Mouse (Mus musculus) spleen, postnatal 36 days (tissue): Measurements from ENCODE around the gene Ddah2.

Experiments used
- DNase-seq, 2 experiments: peaks; one replicate each; pipeline ENCODE4 v3.0.0; 2022; ENCODE audit warnings: low spot score in 2 of 2, mixed read lengths in 1 of 2

Ddah2 gene

DNA sequence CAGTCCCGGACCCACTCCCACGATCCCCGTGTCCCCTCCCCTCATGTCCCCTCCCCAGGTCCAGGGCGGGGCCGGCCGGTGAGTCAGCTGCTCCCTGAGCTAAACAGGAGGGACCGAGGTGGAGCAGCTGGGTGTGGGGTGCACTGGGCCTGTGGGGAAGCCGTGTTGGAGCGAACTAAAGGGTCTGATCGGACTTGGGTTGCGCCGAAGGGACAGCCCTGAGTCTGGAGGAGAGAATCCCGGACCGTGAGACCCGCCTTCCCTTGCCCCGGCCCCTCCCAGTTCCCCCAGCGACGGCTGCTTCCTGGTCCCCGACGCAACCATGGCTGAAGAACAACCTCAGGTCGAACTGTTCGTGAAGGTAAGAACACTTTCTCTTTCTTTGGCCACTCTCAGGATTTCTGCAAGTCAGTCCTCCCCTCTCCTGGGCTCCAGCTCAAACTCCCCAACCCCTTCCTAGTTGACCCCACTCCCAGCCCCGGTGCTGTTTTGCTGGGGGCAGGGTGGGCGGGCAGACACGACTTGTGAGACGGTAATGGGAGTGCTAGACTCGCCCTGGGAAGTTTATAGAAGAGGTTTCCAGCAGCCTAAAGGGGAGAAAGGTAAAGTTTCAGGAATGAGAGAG is 8.6 kb upstream of the Ddah2 start:
- DNase-seq, result peak; percentile 84 to 86

- peak; percentile 88 to 90 for DNase-seq
Measured at GRCm38 (mm10) chr17:35051156-35052086, 7.4 kb upstream of the Ddah2 start.

DNA sequence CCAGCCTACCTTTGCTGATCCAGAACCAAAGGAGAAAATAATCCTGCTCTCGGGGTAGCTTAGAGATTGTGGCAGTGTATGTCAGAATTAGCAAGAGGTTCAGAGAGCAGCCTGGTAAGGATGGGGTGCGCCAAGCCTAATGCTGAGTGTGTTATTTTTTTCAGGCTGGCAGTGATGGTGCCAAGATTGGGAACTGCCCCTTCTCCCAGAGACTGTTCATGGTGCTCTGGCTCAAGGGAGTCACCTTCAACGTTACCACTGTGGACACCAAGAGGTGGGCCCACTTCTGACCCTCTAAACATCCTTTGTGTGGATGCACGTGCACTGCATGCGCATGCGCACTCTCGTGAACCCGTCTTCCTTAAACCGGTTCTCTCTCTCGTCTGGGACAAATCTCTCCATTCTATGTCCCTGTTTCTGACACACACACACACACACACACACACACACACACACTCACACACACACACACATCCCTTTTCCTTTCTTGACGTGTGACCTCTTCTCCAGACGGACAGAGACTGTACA is 6.5 kb upstream of the Ddah2 start:
- no peak for DNase-seq

- DNase-seq, result no peak
Measured at GRCm38 (mm10) chr17:35055691-35056495, 2.9 kb upstream of the Ddah2 start.

DNA sequence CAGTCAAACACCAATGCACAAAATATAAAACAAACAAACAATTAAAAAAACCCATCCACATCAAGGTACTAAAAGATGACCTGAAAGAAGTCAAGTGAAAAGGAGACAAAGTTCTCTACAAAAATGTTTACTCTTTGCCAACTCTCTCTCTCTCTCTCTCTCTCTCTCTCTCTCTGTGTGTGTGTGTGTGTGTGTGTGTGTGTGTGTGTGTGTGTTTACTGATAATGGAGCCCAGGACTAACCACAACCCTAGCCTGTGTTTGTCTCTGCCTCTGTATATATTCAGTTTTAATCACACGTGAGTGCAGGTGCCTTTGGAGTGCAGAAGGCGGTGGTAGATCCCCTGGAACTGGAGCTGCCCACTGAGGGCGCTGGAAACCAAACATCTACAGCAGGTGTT is 1.7 kb upstream of the Ddah2 start:
- no peak for DNase-seq

- DNase-seq, result no peak
Measured at GRCm38 (mm10) chr17:35058316-35058715, 519 bp upstream of the Ddah2 start.

GRCm38 (mm10) chr17:35060071-35060470 is 1.2 kb downstream of the Ddah2 start:
- no peak for DNase-seq

GRCm38 (mm10) chr17:35060737-35061297 is 2.0 kb downstream of the Ddah2 start:
- no peak for DNase-seq

- DNase-seq, result no peak
Measured at GRCm38 (mm10) chr17:35061299-35061698, 2.5 kb downstream of the Ddah2 start.

DNA sequence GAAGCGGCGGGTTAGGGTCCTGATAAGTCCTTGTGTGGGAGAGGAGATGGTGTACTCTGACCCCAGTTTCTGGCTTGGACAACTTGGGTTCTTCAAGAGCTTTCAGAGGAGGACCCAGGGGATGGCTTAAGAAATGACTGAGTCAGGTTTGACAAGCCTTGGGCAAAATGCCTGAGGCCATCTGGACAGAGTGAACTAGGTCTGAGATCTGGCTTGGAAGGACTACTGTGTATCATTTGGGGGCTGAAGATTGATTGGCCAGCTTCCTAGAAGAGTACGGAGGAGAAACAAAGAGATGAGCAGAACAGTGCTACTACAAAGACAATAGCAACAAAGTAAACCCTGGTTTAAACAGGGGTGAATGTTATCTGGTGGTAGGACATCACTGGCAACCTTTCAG is 4.6 kb downstream of the Ddah2 start:
- no peak for DNase-seq

DNA sequence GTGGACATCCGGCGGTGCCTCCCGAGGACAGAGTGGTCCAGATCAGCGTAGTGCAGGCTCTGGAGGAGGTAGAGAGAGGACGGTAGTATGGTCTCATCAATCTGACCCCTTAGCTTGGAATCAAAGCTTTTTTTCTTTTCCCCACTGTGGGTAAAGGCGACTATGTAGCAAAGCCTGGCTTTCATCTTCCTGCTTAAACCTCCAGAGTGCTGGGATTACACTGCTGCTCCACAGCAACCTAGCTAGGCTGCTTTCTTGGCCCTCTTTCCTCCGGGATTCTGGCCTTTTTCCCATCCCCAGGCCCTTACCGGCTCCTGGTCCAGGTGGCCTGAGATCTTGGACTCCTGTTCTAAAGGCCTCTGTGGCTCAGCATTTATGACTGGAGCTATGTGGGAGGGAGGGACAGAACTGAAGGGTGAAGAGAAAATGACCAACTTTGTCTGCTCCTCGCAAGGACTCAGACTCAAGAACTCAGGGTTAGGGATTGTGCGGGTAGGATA is 5.6 kb downstream of the Ddah2 start:
- DNase-seq, result no peak

DNA sequence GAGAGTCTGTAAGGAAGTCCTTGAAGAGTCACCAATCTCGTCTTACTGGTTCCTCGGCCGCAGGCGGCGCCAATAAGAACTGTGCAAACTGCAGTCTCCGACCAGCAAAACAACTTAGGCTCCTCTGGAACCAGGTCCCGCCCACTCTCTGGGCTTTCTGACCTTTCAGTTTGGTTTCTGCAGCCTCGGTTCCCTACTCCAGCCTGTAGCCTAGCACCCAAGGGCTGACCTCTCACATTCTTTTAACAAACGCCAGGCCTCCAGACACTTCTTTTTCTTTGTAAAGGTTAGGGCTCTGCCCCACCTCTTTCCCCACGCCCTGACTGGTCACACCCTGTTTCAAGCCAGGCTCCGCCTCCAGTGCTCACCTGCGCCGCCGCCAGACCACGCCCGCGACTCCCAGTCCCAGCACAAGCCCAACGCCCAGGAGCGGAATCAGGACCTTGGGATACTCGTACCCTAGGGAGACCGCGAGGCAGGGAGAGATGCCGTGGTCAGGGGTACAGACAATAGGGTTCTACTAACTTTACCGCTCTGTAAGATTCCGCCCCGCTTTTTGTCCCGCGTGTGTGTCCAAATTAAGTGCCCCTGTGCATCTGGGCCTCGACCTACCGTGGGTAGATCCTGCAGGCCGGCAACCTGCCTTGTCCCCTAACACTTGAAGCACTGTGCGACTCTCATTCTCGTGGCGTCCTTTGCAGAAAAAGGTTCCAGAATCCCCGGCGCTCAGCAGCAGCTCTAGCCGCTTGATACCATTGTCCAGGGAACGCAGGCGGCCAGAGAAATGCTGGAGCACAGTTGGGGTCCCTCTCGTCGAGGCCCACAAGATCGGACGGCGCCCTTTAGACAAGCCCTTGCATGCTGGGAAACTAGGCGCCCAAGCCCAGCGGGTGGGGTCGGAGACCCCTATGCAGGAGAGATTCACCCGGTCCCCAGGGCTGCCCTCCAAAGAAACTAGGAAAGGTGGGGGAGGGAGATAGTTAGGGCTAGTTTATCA is 6.4 kb downstream of the Ddah2 start, which contains the start of gene Ly6g6c:
TSS of gene Ly6g6c (plus strand) at position 438 of the 997 bp plus-strand sequence.
- peak; percentile 35 to 37 for DNase-seq

DNA sequence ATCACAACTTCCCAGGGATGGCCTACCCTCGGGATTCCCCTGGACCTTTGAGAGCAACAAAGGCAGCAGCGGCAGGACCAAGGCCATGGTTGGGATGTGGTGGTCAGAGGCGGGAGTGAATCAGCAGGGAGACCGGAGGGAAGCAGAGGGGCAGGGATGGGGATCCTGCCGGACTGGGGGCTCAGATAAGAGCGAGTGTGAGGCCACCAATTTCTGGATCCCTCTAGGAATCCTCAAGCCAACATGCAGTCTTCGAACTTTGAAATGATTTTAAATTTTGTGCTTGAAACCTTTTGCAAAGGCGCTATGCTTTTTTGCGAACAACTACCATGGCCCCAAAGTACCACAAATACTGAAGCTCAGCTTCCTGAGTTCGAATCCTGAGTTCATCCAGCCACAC is 7.2 kb downstream of the Ddah2 start, which contains the start of gene Mpig6b:
TSS of gene Mpig6b (minus strand) at position 101 of the 400 bp plus-strand sequence.
- DNase-seq, result no peak

DNA sequence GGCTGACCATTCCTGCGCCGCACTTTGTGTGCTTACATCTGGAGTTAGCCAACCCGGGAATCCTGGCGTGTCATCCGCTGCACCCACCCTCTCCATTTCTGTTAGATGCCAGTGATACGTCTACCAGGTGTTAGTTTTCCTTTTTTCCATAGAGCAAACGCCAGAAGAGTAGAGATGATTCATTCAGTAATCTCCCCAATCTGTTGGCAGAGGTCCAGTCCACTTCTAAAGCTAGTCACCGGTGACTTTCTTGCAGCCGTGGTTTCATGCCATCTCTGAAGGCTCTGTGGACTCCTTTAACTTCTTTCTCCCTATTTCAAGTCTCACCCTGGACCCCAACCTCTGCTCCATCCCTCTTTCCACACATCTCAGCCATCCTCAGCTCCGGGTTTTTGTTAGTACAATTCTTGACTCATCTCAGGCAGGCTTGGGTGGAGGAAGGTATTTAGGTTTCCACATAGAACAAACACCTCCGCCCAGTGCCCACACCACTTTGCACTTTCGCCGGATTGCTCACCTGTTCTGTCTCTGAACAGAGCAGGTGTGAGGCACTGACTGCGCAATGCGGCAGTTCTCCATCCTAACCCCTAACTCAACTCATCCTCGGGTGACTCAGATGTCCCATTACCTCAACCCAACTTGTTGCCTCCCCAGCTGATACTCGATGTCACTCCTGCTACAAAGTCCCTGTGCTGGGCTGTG is 9.5 kb downstream of the Ddah2 start:
- DNase-seq, result no peak

GRCm38 (mm10) chr17:35070556-35071229 is 11.9 kb downstream of the Ddah2 start:
- DNase-seq, result no peak

DNA sequence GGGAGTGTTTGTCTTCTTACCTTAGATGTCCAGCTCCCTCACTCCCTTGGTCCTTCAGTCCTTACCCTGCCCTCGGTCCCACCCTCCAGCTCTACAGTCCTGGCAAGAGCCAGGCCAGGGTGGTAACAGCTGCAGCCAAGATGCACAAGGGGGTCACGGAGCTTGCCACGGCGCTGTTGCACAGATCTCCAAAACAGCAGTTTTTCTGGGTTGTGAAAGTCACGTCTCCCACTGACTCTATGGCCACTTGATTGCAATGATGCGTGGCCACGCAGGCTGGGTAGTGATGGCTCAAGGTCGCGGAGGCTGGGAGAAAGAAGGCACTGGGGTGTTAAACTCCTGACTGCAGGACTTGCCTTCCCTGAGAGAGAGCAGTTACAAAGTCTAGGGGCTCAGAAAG is 12.6 kb downstream of the Ddah2 start:
- DNase-seq, result no peak

DNA sequence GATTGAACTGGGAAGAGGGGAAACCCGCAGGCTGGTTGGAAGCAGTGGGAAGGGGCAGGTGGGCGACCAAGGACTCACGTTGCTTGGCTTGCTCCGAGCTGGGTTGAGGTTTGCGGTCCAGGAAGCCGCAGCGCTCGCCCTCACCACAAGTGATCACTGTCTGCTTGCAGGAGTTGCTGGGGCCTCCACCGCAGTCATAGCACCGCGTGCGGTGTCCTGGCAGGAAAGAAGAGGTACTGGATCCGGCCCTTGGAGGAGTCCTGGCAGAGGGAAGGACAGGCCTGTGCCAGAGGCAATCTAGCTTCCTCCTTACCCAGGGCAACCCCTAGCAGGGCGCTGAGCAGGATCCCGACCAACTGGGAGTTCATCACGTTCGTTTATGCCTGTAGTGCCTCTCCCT is 15.3 kb downstream of the Ddah2 start:
- no peak for DNase-seq

DNA sequence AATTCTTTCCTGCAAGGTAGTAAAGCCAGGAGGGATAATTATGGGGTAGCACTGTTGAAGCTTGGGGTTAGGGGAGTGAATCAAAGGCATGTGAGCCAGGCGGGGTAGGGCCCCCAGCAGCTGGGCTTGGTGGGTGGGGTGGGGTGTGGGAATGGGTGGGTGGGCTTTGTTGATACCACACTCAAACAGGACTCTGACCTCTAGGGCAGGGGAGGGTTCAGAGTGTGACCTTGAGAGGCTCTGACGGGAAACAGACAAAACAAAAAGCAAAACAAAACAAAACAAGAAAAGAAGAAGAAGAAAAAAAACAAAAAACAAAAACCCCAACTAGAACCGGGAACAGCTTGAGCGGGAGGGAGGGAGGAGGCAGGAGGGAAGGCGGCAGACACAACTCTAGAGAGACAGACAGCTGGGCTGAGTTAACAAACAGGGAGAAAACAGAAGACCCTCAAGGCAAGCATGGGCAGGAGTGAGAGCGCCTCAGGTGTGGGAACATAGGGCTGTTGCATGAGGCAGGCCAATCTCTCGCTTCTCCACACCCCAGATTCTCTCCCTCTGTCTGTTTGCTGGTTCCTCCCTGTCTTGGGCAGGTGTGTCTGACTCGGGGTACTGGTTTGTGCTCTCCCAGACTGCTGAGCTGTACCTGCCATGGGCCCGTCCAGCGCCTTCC is 17.8 kb downstream of the Ddah2 start, which contains the start of gene Ly6g6e:
TSS of gene Ly6g6e (plus strand) at position 396 of the 670 bp plus-strand sequence.
- DNase-seq, result no peak
